Mouse (Mus musculus): ENCODE measurements around the gene Inpp5b. TPM values are rescaled to one million over a fixed set of nuclear protein-coding genes. Genes with fewer than 3 reads are reported as not detected.
A peak's percentile ranks its signal among the peaks of the same experiment; 100 is the strongest.

The Inpp5b gene
- polyA plus RNA-seq, 1 experiment from 2014 or later: 23.6 TPM

DNA sequence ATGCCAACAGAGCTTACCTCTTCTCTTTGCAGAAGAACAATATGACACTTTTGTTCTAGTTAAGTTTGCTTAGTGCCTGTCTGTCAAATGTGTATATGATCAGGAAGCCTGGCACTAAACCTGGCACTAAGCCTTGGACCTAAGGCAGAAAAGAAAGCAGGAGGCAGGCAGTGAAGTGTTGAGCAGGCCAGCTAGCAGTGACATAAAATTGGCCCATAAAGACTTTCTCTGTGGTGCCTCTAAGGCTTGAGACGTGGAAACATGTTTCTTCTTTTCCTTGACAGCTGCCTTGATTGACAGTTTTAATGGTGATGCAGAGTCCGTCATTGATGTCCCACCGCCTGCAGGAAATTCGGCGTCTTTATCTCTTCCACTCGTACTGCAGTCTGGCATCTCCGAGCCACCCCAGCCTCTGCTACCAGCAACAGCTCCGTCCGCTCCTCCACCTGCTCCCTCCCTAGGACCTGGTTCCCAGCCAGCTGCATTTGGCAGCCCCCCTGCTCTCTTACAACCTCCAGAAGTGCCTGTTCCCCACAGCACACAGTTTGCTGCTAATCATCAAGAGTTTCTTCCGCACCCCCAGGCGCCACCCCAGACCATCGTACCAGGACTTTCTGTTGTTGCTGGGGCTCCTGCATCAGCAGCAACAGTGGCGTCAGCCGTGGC, 96.5 kb downstream of the Inpp5b start:
- Histone ChIP-seq H3K27ac (no peak overlapping the region), H3K36me3 (ENCODE audit: inconsistent target) (peaks cover 55% of the 10 kb centered on the region; the same call in 1 of the 2 replicates), H3K4me3 (ENCODE audit: inconsistent target) (no peak overlapping the region), H3K79me2 (ENCODE audit: inconsistent target) (no peaks in the 10 kb centered on the region)
- 95% methylated on average over 14 of the region's 14 CpGs for WGBS (ENCODE audit: missing documents)

DNA sequence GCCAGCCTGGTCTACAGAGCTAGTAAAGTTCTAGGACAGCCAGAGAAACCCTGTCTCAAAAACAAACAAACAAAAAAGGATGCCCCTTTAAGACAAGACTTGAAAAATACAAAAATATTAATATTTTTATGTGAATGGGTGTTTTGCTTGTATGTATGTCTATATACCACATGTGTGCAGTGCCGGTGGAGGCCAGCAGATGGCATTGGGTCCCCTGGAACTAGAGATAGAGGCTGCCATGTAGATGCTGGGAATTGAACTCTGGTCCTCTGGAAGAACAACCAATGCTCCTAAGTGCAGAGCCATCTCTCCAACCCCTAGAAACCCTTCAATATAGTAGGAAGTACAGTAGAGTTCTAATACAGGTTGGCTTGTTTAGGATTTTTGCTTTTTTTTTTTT, 99.3 kb downstream of the Inpp5b start:
- Histone ChIP-seq H3K27ac (no peak overlapping the region), H3K79me2 (ENCODE audit: inconsistent target) (no peaks in the 10 kb centered on the region), H3K4me3 (ENCODE audit: inconsistent target) (no peak overlapping the region), H3K36me3 (ENCODE audit: inconsistent target) (peaks cover 45% of the 10 kb centered on the region; the same call in 1 of the 2 replicates)
- 100% methylated on average over 1 of the region's 1 CpGs for WGBS (ENCODE audit: missing documents)

DNA sequence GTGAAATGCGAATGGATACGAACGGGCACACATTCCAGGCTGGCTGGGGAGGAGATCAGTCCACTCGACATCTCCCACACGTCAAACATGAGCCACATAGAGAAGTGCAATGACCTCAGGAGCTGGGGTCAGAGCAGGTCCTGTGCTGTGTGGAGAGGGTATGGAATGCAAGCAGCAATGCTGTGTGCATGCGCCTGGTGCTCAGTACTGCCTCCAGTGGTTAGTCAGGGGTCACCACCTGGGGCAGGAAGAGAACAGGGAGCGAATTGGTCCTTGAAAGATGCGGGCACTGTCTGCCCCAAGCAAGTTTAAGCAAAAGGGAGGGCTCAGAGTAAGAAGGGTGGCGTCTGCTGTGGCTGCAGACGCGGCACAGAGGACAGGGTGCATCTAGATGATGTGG, 101.8 kb downstream of the Inpp5b start:
- H3K36me3 ChIP-seq (ENCODE audit: inconsistent target): peaks cover 28% of the 10 kb centered on the region; the same call in 1 of the 2 replicates
- 84% methylated on average over 11 of the region's 11 CpGs for WGBS (ENCODE audit: missing documents)
- no peak overlapping the region for H3K4me3 ChIP-seq (ENCODE audit: inconsistent target)
- no peak overlapping the region for H3K27ac ChIP-seq
- no peaks in the 10 kb centered on the region for H3K79me2 ChIP-seq (ENCODE audit: inconsistent target)

DNA sequence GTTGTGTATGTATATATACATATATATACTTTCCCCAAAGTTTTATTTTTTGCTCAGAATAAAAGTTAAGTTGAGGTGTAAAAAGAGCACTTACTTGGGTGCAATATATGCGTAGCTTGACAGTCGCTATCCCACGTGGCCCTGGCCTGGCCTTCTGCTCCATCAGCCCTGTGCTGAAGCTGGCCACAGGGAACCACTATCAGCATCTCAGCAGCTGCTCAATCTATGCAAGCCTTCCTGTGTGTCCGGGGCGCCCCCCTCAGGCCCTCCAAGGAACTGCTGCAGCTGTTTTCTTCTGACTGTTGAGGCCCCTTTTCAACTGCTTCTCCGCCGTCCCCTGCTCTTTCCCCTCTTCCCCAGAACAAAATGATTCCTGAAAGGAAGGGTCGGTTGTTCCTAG, 105.9 kb downstream of the Inpp5b start:
- WGBS (ENCODE audit: missing documents): 8% methylated on average over 8 of the region's 8 CpGs
- Histone ChIP-seq H3K79me2 (ENCODE audit: inconsistent target) (peaks cover 15% of the 10 kb centered on the region), H3K4me3 (ENCODE audit: inconsistent target) (no peak overlapping the region), H3K27ac (no peak overlapping the region), H3K36me3 (ENCODE audit: inconsistent target) (0 out of 2 replicates have a peak, but pooled peaks cover under 1% of the 10 kb centered on the region)

- H3K4me3 ChIP-seq (ENCODE audit: inconsistent target): peak overlapping the region; percentile 30
- 20% methylated on average over 24 of the region's 24 CpGs for WGBS (ENCODE audit: missing documents)
- H3K27ac ChIP-seq: no peak overlapping the region
- peaks cover 34% of the 10 kb centered on the region for H3K79me2 ChIP-seq (ENCODE audit: inconsistent target)
- peaks cover 16% of the 10 kb centered on the region for H3K36me3 ChIP-seq (ENCODE audit: inconsistent target)
Observed at GRCm38 (mm10) chr4:124849631-124850260, 108.1 kb downstream of the Inpp5b start.

DNA sequence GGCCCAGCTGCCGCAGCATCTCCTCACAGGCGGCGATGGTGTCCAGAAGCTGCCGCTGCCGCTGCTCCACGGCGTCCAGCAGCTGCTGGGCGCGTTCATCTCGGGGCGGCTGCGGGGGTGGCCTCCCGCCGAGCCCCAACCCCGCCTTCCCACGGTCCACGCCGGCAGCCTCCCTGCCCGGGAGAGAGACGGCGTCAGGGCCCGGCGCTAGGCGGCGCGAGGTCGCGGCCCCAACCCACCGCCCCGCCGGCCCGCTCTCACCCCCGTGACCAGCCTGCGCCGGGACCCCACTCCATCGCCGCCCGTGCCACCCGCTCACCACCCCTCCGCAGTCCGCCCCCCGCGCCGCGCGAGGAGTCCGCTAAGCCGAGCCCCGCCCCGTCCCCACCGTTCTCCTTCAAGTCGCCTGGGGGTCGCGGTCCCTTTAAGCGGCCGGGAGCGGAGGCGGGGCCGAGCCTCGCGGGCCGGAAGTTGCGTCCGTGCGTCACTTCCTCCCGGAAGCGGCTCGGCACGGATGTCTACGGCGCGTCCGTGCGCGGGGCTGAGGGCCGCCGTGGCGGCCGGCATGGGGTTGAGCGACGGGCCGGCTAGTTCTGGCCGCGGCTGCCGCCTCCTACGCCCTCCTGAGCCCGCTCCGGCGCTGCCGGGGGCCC, 108.7 kb downstream of the Inpp5b start, which contains the start of gene Yrdc:
TSS of gene Yrdc (plus strand) at position 419 of the 653 bp plus-strand sequence.
- Histone ChIP-seq H3K27ac (peak within 1 kb of the TSS; percentile 37), H3K4me3 (ENCODE audit: inconsistent target) (peak within 1 kb of the TSS; percentile 76), H3K79me2 (ENCODE audit: inconsistent target) (peaks cover 34% of the 10 kb centered on the region), H3K36me3 (ENCODE audit: inconsistent target) (peaks cover 20% of the 10 kb centered on the region)
- under 1% methylated on average over 68 of the region's 90 CpGs for WGBS (ENCODE audit: missing documents)

Other genes starting within 250 kb of the Inpp5b start
- 0.19 TPM in 1 of 3 replicates, not detected in the others for gene 3100002H09Rik, start 131.0 kb upstream of the Inpp5b start, polyA plus RNA-seq (2018)
- gene Pou3f1, start 85.0 kb upstream of the Inpp5b start, polyA plus RNA-seq (2018): 0.49 to 1.1 TPM (median 0.70 TPM) in 3 replicates
- 32.1 to 58.7 TPM (median 57.7 TPM) in 3 replicates for gene Utp11, start 48.2 kb upstream of the Inpp5b start, polyA plus RNA-seq (2018)
- 24.2 to 70.3 TPM (median 28.8 TPM) in 3 replicates for gene Fhl3, start 41.1 kb upstream of the Inpp5b start, polyA plus RNA-seq (2018)
- gene Sf3a3, start 27.1 kb upstream of the Inpp5b start, polyA plus RNA-seq (2018): 38.3 to 63.8 TPM (median 62.7 TPM) in 3 replicates
- 12.8 to 14.1 TPM (median 13.2 TPM) in 3 replicates for gene Mtf1, start 60.3 kb downstream of the Inpp5b start, polyA plus RNA-seq (2018)
- 12.5 to 25.5 TPM (median 17.8 TPM) in 3 replicates for gene Yrdc, start 108.8 kb downstream of the Inpp5b start, polyA plus RNA-seq (2018)
- gene 1110065P20Rik, start 109.3 kb downstream of the Inpp5b start, polyA plus RNA-seq (2018): 2.6 to 13.3 TPM (median 13.0 TPM) in 3 replicates
- gene Maneal, start 120.3 kb downstream of the Inpp5b start, polyA plus RNA-seq (2018): 0.18 to 0.49 TPM (median 0.26 TPM) in 3 replicates
- gene Epha10, start 139.0 kb downstream of the Inpp5b start, polyA plus RNA-seq (2018): not detected in 3 replicates
- 8.4 to 11.2 TPM (median 9.5 TPM) in 3 replicates for gene 9930104L06Rik, start 195.2 kb downstream of the Inpp5b start, polyA plus RNA-seq (2018)
- gene Cdca8, start 197.5 kb downstream of the Inpp5b start, polyA plus RNA-seq (2018): 4.8 to 19.0 TPM (median 15.7 TPM) in 3 replicates
- not detected in 3 replicates for gene Rspo1, start 244.6 kb downstream of the Inpp5b start, polyA plus RNA-seq (2018)

Measured in macrophage (primary cell).